Mouse (Mus musculus): ENCODE results near the gene Tmem215. TPM values are rescaled to one million over a fixed set of nuclear protein-coding genes. Genes with fewer than 3 reads are reported as not detected.

Gene Tmem215
- polyA plus RNA-seq, 1 experiment from 2014 or later: 0.49 TPM

Other genes starting within 250 kb of the Tmem215 start
- gene Ddx58, start 232.4 kb upstream of the Tmem215 start, polyA plus RNA-seq (2015; fragmentation: Nextera tagmentation; extraction: Ambion mirVana): 10.1 and 12.0 TPM in 2 replicates
- 28.7 and 31.7 TPM in 2 replicates for gene Smim27, start 202.6 kb upstream of the Tmem215 start, polyA plus RNA-seq (2015; fragmentation: Nextera tagmentation; extraction: Ambion mirVana)
- gene Topors, start 202.3 kb upstream of the Tmem215 start, polyA plus RNA-seq (2015; fragmentation: Nextera tagmentation; extraction: Ambion mirVana): 27.0 and 27.9 TPM in 2 replicates
- 580 and 597 TPM in 2 replicates for gene Ndufb6, start 192.8 kb upstream of the Tmem215 start, polyA plus RNA-seq (2015; fragmentation: Nextera tagmentation; extraction: Ambion mirVana)
- gene Aptx, start 231.0 kb downstream of the Tmem215 start, polyA plus RNA-seq (2015; fragmentation: Nextera tagmentation; extraction: Ambion mirVana): 29.1 and 31.5 TPM in 2 replicates
- 238 and 262 TPM in 2 replicates for gene Dnaja1, start 250.0 kb downstream of the Tmem215 start, polyA plus RNA-seq (2015; fragmentation: Nextera tagmentation; extraction: Ambion mirVana)

Data from heart, embryonic 16.5 days (tissue).